Mouse (Mus musculus): ENCODE data around the gene Poc1a. TPM values are rescaled to one million over a fixed set of nuclear protein-coding genes. Genes with fewer than 3 reads are reported as not detected.

The Poc1a gene
- total RNA-seq, 2 experiments from 2014 or later = 1.4 to 2.1 TPM

GRCm38 (mm10) chr9:106337620-106338019 is 56.8 kb downstream of the Poc1a start:
- no peak for TF ChIP-seq CTCF (IDR thresholded peaks at IDR 0.05)
- peak overlapping the region; percentile 73 for H3K27ac ChIP-seq
- intact Hi-C loops (cut with DNase I) = no loop called here
- DNase-seq = no peak
- no peak overlapping the region for H3K4me3 ChIP-seq

DNA sequence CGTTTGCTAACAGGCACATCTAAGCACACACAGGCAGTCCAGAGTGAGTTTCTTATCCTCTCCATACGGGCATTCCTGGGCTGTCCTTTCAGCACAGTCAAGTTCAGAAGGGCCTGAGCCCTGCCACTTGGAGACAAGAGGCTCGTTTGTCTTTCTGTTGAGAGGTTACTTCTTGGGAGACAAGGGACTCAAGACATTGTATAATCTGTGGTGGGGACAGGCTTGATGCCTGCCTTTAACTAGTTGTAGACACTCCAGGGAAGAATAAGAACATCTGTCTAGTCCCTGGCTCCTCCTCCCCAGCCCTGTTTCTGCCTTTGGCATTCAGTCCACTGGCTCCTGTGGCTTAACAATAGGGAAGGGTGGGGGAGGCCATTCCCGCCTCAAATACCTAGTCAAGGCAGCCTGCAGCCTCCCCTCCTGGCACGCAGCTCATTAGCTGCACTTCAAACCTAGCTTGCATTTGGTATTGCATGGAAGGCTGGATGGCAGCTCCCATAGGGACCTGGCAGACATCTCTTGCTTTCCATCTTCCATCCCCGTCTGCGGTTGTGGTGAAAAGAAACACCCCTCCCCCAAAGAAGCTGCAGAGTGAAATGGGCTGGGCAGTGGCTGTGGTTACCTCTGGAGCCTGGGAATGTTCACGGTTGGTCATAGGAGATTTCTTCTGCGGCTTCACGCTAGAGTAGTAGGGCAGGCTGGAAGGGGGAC is 57.8 kb downstream of the Poc1a start:
- TF ChIP-seq CTCF (IDR thresholded peaks at IDR 0.05) = no peak
- DNase-seq = no peak
- Histone ChIP-seq H3K27ac (peak overlapping the region; percentile 73), H3K4me3 (no peak overlapping the region)
- intact Hi-C loops (cut with DNase I) = no loop called here

DNA sequence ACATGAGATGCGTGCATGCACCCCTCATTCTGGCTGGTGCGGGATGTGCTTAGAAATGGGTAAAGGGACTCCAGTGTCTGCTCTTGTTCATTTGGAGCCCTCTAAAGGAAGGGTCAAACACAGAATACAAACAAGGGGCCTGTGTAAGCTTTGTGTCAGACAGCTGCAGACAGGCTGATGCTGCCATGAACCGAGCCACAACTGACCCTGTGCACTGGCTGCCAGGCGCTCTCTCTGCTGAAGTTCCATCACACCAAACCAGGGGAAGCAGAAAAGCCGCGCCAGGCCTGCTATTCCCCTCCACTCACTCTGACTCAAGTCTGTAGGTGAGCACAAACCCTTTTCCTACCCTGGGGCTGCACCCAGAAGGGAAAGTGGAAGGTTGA is 58.3 kb downstream of the Poc1a start:
- TF ChIP-seq CTCF (IDR thresholded peaks at IDR 0.05) = no peak
- Histone ChIP-seq H3K27ac (0 out of 2 replicates have a peak overlapping the region, but pooled peaks have one; percentile 8), H3K4me3 (no peak overlapping the region)
- no peak for DNase-seq
- intact Hi-C loops (cut with DNase I) = no loop called here

DNA sequence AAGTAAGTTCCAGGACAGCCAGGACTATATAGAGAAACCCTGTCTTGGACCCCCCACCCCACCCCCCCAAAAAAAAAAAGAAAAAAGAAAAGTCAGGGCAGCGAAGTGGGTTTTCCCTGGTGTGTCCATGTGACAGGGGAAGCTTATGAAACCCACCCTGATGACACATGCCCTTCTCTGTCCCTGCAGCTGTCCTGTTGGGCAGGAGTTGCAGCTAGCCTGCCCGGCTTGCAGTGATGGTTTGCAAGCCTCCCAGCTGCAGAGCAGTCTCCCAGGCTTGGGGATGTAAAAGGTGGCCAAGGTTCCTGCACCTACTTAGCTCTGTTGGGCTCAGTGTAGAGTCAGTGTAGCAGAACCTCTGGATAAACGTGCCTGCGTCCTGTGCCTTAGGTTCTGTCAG is 58.9 kb downstream of the Poc1a start:
- no peak for DNase-seq
- intact Hi-C loops (cut with DNase I) = no loop called here
- Histone ChIP-seq H3K27ac (no peak overlapping the region), H3K4me3 (no peak overlapping the region)
- TF ChIP-seq CTCF (IDR thresholded peaks at IDR 0.05) = no peak

DNA sequence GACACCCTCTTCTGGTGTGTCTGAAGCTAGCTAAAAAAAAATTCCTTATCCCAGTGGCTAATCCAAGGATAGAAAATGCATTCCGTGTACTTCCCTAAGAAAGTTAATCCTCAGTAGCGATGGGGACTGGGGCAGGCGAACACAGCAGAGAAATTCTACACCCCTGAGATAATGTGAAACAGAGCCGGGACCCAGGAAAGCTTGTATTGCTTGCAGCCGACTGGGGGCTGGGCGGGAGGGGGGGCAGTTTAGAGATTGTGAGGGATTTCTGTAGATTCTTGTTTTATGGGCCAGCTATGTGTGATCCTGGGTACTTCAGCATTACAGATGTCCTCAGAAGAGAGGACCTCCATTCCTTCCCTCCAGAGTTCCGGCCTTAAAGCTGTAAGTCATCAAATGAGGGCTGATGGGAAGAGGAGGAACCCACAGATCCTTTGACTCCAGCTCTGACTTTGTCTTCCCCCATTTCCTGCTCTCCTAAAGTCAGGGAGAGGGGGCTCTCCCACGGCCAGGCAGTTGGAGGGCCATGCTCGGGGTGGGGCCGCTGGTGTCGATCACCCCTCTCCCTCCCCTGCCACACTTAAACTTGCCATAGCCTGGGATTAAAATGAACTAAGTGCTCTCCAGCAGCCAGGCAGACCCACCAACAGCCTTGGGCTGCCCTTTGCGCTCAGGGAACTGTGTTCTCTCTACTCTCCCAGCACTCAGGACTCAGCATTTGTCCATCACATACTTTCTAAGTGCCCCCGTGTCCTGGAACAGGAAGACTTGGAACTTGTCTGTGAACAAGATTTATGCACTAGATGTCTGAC is 59.8 kb downstream of the Poc1a start:
- intact Hi-C loops (cut with DNase I) = no loop called here
- no peak for DNase-seq
- Histone ChIP-seq H3K27ac (no peak overlapping the region), H3K4me3 (no peak overlapping the region)
- TF ChIP-seq CTCF (IDR thresholded peaks at IDR 0.05) = no peak

GRCm38 (mm10) chr9:106341313-106341686 is 60.4 kb downstream of the Poc1a start:
- TF ChIP-seq CTCF (IDR thresholded peaks at IDR 0.05) = no peak
- Histone ChIP-seq H3K27ac (no peak overlapping the region), H3K4me3 (no peak overlapping the region)
- intact Hi-C loops (cut with DNase I) = no loop called here
- DNase-seq = no peak

GRCm38 (mm10) chr9:106342573-106342972 is 61.7 kb downstream of the Poc1a start:
- intact Hi-C loops (cut with DNase I) = no loop called here
- no peak overlapping the region for H3K27ac ChIP-seq

DNA sequence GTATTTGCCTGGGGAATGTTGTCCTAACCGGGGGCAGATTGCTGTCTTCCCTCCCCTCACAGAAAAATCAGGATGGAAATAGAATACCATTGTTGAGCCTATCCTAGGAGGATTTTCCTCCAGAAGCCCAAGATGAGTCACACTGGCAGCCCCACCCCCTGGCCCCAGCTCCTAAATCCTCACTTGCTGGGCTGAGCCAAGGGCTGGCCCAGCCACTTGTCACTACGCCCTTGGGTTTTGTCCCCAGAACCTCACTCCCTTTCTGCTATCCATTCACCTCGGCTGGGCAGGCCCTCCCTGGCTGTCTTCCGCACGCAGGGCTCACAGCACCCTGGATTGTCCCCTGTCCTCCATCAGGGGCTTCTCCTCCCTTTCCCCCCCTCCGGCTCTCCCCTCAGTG is 64.3 kb downstream of the Poc1a start:
- intact Hi-C loops (cut with DNase I) = loop anchor here (5.0 kb wide), 1 partner anchor 38 kb away; no protein-coding TSS in a partner anchor

More at GRCm38 (mm10) chr9:106342573-106342972, 61.7 kb downstream of the Poc1a start:
- no peak overlapping the region for H3K4me3 ChIP-seq
- no peak for TF ChIP-seq CTCF (IDR thresholded peaks at IDR 0.05)
- no peak for DNase-seq

GRCm38 (mm10) chr9:106345630-106346029 is 64.8 kb downstream of the Poc1a start:
- no peak for DNase-seq
- intact Hi-C loops (cut with DNase I) = loop anchor here (5.0 kb wide), 1 partner anchor 38 kb away; no protein-coding TSS in a partner anchor
- H3K4me3 ChIP-seq = peak overlapping the region; percentile 28; the same call in 1 of the 2 replicates
- peak overlapping the region; percentile 74 for H3K27ac ChIP-seq
- TF ChIP-seq CTCF (IDR thresholded peaks at IDR 0.05) = no peak

More for the DNA sequence above, 64.3 kb downstream of the Poc1a start:
- TF ChIP-seq CTCF (IDR thresholded peaks at IDR 0.05) = no peak
- H3K27ac ChIP-seq = peak overlapping the region; percentile 74
- H3K4me3 ChIP-seq = peak overlapping the region; percentile 28; the same call in 1 of the 2 replicates
- peak; percentile 88 for DNase-seq

- DNase-seq = peak; percentile 40
- no peak for TF ChIP-seq CTCF (IDR thresholded peaks at IDR 0.05)
- intact Hi-C loops (cut with DNase I) = loop anchor here (2.0 to 5.0 kb wide), 2 partner anchors 41 to 129 kb away; partner anchors contain the start of gene Parp3
- Histone ChIP-seq H3K27ac (peak overlapping the region; percentile 39), H3K4me3 (no peak overlapping the region)
Observed at GRCm38 (mm10) chr9:106348281-106348680, 67.4 kb downstream of the Poc1a start.

DNA sequence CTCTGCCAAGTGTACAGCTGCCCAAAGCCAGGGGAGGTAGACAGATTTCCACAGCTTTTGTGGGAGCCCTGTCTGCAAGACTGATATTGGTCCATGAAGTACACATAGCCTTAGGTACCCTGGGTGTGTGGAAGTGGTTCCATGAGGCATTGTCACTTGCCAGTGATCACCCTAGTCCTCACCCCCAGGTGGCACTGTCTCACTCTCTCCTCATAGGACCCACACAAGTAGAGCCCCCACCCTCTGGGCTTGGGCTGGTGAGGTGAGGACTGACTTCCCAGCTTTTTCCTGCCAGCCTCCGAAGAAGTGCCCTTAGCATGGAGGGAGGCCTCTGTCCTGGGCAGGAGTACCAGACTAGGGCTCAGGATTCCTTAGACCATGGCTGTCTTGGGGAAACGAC is 68.2 kb downstream of the Poc1a start:
- no peak overlapping the region for H3K4me3 ChIP-seq
- H3K27ac ChIP-seq = peak overlapping the region; percentile 39; the same call in 1 of the 2 replicates
- peak; percentile 67 for DNase-seq
- intact Hi-C loops (cut with DNase I) = loop anchor here (1.0 to 5.0 kb wide), 3 partner anchors 42 to 128 kb away; partner anchors contain the start of gene Parp3
- peak; percentile 70 for TF ChIP-seq CTCF (IDR thresholded peaks at IDR 0.05)

- intact Hi-C loops (cut with DNase I) = no loop called here
- peak; percentile 32; the same call in 1 of the 2 replicates for TF ChIP-seq CTCF (IDR thresholded peaks at IDR 0.05)
- DNase-seq = peak; percentile 29
- H3K27ac ChIP-seq = no peak overlapping the region
- no peak overlapping the region for H3K4me3 ChIP-seq
Observed at GRCm38 (mm10) chr9:106351178-106351577, 70.3 kb downstream of the Poc1a start.

DNA sequence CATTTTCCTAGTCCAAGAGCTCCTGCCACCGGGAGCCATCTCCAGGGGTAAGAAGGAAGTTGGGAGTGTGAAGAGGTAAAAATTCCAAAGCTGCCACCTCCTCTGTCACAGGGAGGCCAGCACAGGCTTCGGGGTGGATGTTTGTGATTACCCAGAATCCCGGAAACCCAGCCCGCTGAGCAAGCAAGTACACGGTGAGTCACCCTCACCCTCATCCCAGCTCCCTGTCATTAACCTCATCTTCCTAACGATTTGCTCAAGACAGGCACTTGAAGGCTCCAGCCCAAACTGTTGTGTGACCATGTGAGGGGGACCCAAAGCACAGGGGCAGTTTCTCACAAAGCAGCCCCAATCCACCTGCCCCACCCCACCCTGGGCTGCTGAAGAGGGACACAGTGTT is 72.9 kb downstream of the Poc1a start:
- intact Hi-C loops (cut with DNase I) = no loop called here
- Histone ChIP-seq H3K27ac (peak overlapping the region; percentile 6; the same call in 1 of the 2 replicates), H3K4me3 (no peak overlapping the region)
- DNase-seq = no peak
- no peak for TF ChIP-seq CTCF (IDR thresholded peaks at IDR 0.05)

Data from gastrocnemius, adult 2 months (tissue).